Mouse (Mus musculus) gastrocnemius, postnatal 36 days (tissue): Measurements from ENCODE around the gene Irf1. TPM values are rescaled to one million over a fixed set of nuclear protein-coding genes. Genes with fewer than 3 reads are reported as not detected.
A peak's percentile ranks its signal among the peaks of the same experiment; 100 is the strongest.

Source experiments
- DNase-seq, 2 experiments: peaks; one replicate each; pipeline ENCODE4 v3.0.0; 2022
- intact Hi-C: fragments of 180-260 bp; cut with DNase I; formaldehyde crosslinking; loops from one replicate; pipeline ENCODE4 v1.15.1; 2025
- long read RNA-seq, 2 experiments: library from polyadenylated mRNA; stranded (forward); transcript quantifications; one replicate each; pipeline ENCODE4 v2.0.0; 2021
- total RNA-seq, 2 experiments: library from RNA; stranded (reverse); gene quantifications; 2 replicates each; pipeline ENCODE4 v1.2.3; 2021

The Irf1 gene
- 1 to 10 TPM; 6.6 to 7.4 TPM for total RNA-seq
- long read RNA-seq, experiment 1, partial matches to known transcripts: 0 of 2 reads
- long read RNA-seq, experiment 1, other reads (novel, unspliced or antisense): 1 of 2 reads
- long read RNA-seq, experiment 2, partial matches to known transcripts: 0 of 7 reads
- long read RNA-seq, experiment 2, other reads (novel, unspliced or antisense): 5 of 7 reads

DNA sequence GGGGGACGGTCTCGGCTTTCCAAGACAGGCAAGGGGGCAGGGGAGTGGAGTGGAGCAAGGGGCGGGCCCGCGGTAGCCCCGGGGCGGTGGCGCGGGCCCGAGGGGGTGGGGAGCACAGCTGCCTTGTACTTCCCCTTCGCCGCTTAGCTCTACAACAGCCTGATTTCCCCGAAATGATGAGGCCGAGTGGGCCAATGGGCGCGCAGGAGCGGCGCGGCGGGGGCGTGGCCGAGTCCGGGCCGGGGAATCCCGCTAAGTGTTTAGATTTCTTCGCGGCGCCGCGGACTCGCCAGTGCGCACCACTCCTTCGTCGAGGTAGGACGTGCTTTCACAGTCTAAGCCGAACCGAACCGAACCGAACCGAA, at the start of gene Irf1:
Gene Irf1 (plus strand): TSS at position 255 of the 365 bp plus-strand sequence.
- intact Hi-C loops: no loop called here
- peak; percentile 90 to 92 for DNase-seq

DNA sequence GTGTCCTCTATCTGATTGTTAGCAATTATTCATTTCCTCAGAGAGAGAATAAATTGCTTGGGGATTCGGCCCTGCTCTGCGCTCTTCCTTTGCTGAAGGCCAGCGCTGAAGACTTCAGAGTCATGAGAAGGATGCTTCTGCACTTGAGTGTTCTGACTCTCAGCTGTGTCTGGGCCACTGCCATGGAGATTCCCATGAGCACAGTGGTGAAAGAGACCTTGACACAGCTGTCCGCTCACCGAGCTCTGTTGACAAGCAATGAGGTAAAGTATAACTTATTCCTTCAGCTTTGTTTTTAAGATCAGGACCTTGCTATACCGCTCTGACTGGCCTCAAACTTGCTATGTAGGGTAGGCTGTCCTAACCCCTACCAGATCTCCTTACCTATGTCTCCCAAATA, 49.1 kb upstream of the Irf1 start, which contains the start of gene Il5:
Gene Il5 (plus strand): TSS at position 80 of the 400 bp plus-strand sequence.
- DNase-seq: no peak
- intact Hi-C loops: no loop called here

DNA sequence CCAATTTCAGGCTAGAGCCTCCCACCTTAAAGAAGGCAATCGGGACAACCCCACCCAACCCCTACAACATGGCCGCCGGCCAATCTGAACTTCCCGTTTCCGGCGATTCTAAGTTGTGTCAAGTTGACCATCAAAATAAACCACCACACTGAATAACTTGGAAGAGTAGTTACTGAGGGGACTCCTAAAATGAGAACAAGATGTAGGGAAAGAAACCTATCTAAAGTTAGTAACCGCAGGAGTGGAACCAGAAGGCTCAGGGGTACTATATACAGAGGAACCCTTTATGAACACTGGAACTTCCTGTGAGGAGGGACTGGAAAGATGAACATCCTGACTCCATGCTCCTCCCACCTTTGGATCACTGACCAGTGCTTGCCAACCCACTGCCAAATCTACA, 38.4 kb upstream of the Irf1 start:
- DNase-seq: no peak
- intact Hi-C loops: loop anchor here (10.0 kb wide), 1 partner anchor 267 kb away; no protein-coding TSS in a partner anchor

DNA sequence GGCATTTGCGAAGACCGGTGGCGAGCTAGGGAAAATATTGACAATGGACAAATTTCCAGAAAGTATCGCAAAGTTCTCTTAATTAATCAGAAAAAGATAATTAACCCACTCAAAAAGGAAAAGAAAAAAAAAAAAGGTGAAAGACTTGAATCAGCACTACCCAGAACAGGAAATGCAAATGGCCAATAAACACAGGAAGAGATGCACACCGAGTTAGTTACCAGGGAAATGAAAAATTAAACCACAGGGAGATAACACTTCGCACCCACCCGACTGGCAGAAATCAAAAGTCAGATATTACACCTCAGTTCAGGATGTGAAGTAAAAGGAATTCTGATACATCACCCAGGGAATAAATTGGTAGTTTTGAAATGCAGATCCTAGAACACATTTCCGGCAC, 37.6 kb upstream of the Irf1 start:
- DNase-seq: no peak
- intact Hi-C loops: loop anchor here (10.0 kb wide), 1 partner anchor 267 kb away; no protein-coding TSS in a partner anchor

DNA sequence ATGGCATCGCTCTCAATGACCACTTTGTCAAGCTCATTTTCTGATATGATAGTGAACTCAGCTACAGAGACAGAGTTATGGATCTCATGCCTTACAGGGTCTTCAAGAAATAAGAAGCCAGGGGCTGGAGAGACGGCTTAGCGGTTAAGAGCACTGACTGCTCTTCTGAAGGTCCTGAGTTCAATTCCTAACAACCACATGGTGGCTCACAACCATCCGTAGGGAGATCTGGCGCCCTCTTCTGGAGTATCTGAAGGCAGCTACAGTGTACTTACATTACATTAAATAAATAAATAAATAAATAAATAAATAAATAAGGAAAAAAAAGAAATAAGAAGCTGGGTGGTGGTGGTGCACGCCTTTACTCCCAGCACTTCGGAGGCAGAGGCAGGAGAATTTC, 36.0 kb upstream of the Irf1 start:
- intact Hi-C loops: loop anchor here (10.0 kb wide), 1 partner anchor 269 kb away; no protein-coding TSS in a partner anchor
- DNase-seq: no peak

DNA sequence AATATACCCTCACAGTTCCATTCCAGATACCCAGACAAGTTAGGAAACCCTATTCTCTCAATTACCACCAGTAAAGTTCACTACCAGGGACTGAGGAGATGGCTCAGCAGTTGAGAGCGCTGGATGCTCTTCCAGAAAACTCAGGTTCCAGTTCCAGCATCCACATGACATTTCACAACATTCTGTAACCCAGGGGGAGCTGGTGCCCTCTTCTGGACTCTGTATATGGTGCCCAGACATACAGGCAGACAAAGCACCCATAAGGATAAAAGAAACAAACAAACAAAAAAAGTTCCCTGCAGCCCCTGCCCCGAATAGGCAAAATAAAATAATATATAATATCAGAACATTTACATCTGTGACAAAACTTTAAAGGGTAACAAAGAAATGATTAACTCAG, 35.4 kb upstream of the Irf1 start:
- intact Hi-C loops: loop anchor here (10.0 kb wide), 1 partner anchor 270 kb away; no protein-coding TSS in a partner anchor

DNA sequence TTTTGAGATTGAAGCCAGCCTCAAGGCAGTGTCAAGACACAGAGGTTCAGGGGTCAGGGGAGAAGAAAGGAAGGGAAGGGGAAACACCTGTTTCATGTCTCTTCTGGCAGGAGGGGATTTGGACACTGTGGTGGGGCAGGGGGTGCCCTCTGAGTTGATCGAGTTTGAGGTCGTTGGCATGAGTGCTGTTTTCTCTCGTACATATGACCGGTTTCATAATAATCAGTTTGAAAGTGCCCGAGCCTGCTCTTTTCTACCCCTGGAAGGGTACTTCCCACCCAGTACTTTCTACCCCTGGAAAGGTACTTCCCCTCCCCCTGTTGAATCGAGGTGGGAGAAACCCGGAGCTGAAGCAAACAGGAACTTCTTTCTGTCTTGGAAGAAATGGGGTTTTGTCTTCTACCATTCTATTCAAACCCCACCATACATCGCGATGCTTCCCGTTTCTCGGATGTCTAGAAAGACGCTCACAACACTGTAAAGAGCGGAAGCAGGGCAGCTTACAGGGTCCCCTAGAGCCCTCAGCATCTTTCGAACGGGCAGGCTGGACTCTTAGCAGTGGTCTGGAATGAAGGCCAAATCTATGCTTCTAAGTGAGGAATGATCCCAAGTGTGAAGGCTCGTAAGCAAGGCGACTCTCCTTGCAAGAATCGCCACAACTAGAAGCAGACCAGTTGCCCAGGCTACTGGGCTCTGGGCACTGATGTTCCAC, 34.7 kb upstream of the Irf1 start:
- intact Hi-C loops: loop anchor here (5.0 to 10.0 kb wide), 2 partner anchors 117 to 270 kb away; no protein-coding TSS in a partner anchor
- DNase-seq: no peak

More for the DNA sequence above, 35.4 kb upstream of the Irf1 start:
- DNase-seq: no peak

DNA sequence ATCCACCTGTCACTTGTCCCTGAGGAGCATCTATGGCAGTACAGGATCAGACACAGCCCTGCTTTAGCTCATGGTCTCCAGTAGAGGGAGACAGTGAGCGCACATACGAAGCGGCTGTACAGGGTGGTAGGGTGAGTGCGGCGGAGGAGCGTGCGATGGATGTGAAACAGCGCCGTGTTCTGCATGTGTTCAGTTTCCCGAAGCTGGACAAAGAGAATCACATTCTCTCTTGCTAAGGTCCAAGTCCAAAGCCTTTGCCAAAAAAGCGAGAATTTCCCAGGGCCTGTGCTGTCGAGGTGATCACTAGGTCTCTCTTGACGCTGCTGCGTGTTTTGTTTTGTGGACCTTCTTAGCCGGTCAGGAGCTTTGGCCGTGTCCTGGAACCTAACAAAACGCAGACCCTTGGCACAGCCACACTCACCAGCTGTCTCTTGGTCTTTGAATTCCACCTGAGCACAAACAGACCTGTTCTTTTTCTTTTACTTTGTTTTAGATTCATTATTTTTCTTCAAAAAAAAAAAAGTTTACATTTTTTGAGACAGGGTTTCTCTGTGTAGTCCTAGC, 34.0 kb upstream of the Irf1 start:
- intact Hi-C loops: loop anchor here (5.0 to 10.0 kb wide), 2 partner anchors 117 to 271 kb away; no protein-coding TSS in a partner anchor
- peak in 1 of 2 experiments; percentile 39 for DNase-seq

DNA sequence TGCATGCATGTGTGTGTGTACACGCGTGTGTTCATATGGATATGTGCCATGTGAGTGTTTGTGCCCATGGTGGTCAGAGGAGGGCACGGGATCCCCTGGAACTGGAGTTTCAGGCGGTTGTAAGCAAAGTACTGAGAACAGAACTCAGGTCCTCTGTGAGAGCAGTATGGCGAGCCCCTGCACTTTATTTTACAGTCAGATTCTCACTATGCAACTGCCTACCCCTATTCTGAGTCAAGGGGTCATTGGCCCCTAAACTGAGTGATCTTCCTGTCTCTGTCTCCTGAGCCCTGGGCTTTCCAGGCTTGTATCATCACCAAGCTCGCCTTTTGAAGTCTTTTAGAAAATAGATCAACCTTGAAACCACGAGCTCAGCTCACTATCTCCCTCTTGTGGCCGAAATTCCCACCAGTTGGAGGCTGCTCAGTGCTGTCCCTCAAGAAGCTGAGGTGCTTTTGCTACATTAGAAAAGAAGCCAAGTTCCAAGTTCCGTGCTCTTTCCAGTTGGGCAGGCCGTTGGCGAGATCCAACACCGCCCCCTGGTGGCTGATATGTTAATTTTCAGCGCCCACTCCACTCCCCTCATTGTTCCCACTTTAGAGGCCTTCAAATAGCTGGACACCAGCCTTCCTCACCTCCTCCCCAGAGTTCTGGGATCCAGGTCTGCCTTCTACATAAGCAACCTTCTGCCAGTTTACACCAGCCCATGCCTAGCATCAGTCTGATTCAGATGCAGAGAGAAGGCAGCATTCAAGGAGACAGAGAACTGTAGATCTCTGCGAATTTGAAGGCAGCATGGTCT, 32.8 kb upstream of the Irf1 start:
- intact Hi-C loops: loop anchor here (5.0 to 10.0 kb wide), 2 partner anchors 115 to 272 kb away; no protein-coding TSS in a partner anchor
- peak; percentile 48 to 50 for DNase-seq

DNA sequence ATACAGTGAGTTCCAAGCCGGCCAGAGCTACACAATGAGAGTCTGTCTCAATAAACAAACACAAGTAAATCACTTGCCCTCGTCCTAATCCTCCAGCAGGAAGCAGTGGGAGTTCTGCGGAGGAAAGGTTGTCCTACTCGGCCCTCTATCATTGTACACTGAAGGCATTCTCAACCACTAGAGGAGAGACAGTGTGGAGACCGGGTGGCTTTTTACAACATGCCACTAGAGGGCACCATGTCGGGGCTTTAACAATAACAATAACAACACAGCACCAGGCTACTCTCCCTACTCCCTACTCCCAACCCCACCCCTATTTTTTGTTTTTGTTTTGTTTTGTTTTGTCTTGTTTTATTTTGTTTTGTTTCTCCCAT, 32.3 kb upstream of the Irf1 start:
- DNase-seq: peak; percentile 35 to 36
- intact Hi-C loops: loop anchor here (5.0 to 10.0 kb wide), 2 partner anchors 115 to 273 kb away; no protein-coding TSS in a partner anchor

DNA sequence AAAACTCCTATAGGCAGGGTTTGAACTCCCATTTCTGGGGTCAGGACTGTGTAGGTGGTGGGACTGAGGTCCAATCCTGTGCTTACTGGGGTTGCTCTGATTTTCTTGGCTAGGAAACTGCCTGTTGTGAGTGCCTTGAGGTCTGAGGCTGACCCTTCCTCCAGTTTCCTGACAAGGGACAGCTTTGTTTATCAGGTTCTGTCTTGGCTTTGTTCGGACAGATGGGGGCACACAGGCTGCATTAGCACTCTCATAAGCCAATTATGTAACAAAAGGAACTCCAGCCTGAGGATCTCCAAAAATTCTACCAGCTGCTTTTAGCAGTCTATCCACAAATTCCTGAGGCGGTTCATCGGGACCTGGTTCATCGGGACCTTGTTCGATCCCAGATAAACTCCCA, 27.5 kb upstream of the Irf1 start:
- DNase-seq: no peak
- intact Hi-C loops: no loop called here

DNA sequence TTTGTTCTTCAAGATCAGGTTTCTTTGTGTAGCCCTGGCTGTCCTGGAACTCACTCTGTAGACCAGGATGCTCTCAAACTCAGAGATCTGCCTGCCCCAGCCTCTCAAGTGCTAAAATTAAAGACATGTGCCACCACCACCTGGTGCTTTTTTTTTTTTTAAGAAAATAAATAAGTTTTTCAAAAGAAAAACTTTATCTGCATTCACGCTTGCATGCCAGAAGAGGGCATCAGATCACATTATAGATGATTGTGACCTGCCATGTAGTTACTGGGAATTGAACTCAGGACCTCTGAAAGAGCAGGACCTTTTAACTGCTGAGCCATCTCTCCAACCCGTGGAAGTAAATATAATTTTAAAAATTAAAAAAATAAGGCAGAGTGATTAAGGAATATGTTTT, 24.6 kb upstream of the Irf1 start:
- intact Hi-C loops: no loop called here

DNA sequence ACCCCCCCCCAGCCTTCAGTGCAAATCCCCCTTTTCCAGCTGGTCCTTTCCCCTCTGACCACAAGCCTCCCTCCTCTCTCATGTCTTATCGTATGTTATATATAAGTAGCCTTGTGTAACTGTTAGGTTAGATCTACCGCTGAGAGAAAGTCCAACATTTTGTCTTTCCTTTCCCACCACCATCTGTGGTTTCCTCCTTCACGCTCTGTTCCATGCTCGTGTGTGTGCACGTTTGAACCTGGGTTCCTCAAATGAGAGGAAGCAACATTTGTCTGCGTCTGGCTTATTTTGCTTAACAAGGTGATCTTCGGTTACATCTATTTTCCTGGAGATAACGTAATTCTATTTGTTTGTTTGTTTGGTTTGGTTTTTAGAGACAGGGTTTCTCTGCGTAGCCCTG, 21.8 kb upstream of the Irf1 start:
- DNase-seq: no peak
- intact Hi-C loops: no loop called here

More for the DNA sequence above, 24.6 kb upstream of the Irf1 start:
- DNase-seq: no peak

DNA sequence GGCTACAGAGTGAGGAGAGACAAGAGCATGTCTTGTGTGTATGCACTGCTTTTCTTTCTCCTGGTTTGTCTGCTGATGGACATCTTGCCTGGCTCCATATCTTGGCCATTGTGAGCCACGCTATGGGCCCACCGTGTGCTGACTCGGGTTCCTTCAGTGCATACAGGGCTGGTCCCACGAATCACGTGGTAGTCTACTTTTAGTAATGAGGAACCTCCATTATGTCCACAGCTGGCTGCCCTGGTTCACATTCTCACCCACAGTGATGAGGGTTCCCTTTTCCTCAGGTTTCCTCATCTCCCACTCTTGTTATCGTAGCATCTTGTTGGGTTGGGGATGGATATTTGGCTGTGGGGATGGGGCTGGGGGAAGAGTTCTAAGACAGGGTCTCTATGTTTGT, 21.2 kb upstream of the Irf1 start:
- no peak for DNase-seq
- intact Hi-C loops: no loop called here

DNA sequence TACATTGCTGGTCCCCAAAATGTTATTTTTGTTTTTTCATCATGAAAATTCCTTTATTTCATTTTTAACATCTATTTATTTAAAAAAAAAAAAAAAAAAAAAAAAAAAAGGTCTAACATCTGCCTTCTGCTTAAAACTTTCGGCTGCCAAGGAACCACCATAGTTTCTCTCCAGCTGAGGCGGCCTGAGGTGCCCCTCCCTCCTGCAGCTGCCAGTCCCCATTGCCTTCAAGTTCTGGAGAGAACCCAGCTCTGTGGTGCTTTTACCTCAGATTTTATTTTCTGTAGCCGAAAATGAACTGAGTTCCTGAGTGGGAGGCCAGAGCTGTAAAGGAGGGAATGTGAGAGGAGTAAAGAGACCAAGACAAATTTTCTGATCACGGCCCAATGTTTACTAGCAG, 20.5 kb upstream of the Irf1 start:
- intact Hi-C loops: no loop called here

DNA sequence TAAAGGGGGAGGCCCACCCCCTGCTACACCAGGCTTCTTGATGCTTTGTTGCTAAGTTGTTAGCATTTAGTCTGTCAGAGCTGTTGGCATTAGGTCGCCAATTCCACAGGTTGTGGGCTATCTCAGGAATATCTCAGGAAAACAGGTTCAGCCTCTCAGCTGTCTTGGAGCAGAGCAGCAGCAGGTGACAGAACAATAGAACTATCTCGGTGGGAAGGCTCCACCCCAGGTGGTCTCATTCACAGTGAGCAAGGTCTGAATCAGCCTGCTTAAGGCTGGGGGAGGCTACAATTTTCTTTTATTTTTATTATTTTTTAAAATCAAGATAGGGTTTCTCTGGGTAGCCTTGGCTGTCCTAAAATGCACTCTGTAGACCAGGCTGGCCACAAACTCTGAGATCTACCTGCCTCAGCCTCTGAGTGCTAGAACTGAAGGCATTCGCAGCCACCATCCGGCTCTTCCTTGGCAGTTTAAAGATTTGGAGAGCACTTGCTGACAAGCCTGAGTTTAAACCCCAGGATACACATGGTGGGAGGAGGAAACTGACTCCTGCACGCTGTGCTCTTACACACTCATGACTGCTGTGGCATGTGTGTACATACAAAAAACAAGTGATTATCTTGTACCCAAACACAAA, 20.0 kb upstream of the Irf1 start:
- no peak for DNase-seq
- intact Hi-C loops: no loop called here

More for the DNA sequence above, 20.5 kb upstream of the Irf1 start:
- DNase-seq: no peak

DNA sequence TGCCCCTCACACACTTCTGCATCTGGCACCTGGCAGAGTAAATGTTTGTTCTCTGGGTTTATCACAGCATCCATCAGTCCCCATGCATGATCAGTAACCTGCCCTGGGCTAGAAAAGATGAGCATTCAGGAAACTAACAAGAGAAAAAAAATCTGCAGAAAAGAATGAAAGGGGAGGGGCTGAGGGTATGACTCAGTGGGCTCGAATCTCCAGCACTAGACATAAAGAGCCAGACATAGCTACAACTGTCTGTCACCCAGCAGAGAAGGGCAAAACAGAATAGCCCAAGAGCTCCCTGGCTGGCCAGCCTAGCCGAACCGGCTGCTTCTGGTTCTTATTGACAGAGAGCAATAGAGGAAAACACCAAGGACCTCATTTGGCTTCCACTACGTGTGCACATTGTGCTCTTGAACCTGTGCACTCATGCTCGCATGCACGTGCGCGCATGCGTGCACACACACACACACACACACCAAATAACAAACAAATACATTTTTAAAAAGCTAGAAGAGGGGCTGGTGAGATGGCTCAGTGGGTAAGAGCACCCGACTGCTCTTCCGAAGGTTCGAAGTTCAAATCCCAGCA, 14.7 kb upstream of the Irf1 start:
- DNase-seq: no peak
- intact Hi-C loops: loop anchor here (5.0 kb wide), 1 partner anchor 97 kb away; no protein-coding TSS in a partner anchor

DNA sequence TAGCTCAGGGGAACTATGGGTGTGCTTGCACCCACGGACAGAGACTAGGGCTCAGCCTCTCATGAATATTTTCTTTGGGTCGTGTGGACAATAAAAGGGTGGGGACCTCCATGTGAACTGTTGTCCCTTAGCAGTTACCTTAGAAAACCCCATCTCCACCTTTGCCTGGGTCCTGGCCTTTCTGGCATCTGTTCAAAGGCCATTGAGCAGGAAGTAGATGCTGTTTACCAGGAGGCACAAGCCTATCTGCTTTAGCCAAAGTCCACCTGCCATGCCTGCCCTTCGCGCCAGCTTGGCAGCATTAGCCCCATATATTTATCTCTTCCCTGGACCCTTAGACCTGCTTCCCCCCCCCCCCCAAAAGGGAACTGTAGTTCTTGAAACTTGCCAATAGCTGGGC, 12.2 kb upstream of the Irf1 start:
- peak in 1 of 2 experiments; percentile 10 for DNase-seq
- intact Hi-C loops: loop anchor here (5.0 kb wide), 1 partner anchor 95 kb away; no protein-coding TSS in a partner anchor

DNA sequence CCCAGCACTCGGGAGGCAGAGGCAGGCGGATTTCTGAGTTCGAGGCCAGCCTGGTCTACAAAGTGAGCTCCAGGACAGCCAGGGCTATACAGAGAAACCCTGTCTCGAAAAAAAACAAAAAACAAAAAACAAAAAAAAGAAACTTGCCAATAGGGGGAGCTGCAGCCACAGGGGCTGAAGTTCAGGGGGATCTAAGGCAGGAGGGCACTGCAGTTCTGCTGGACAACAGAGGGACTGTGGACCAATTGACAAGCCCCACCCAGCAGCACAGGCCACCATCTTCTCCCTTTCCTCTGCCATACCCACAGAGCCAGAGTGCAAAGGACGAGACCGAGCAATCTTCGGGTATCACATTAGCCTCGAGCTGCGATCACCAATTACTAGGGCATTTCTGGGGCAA, 11.8 kb upstream of the Irf1 start:
- intact Hi-C loops: loop anchor here (5.0 kb wide), 1 partner anchor 94 kb away; no protein-coding TSS in a partner anchor
- DNase-seq: peak in 1 of 2 experiments; percentile 16
